Mouse (Mus musculus): ENCODE measurements around the gene Nisch. TPM values are rescaled to one million over a fixed set of nuclear protein-coding genes. Genes with fewer than 3 reads are reported as not detected.

Nisch gene
- polyA plus RNA-seq (2015; fragmentation: Nextera tagmentation; extraction: Ambion mirVana) = 133 and 143 TPM in 2 replicates

GRCm38 (mm10) chr14:31216846-31217245, at the start of gene Nisch:
Gene Nisch, minus strand, starts transcription at chr14:31216946.

GRCm38 (mm10) chr14:31251084-31251604, 34.4 kb upstream of the Nisch start, which contains the start of the genes Phf7 and Bap1:
Gene Phf7, minus strand, starts transcription at chr14:31251317.
Gene Bap1, plus strand, starts transcription at chr14:31251450.

GRCm38 (mm10) chr14:31217666-31218065, 920 bp upstream of the Nisch start, which contains the start of gene Sema3g:
Gene Sema3g, plus strand, starts transcription at chr14:31217860.

GRCm38 (mm10) chr14:31208084-31208483, 8.7 kb downstream of the Nisch start, which contains the start of gene Tnnc1:
Gene Tnnc1, plus strand, starts transcription at chr14:31208312.

GRCm38 (mm10) chr14:31168425-31168824, 48.3 kb downstream of the Nisch start, which contains the start of gene Stab1:
Gene Stab1, minus strand, starts transcription at chr14:31168641.

GRCm38 (mm10) chr14:31130236-31131220, 86.2 kb downstream of the Nisch start, which contains the start of gene Nt5dc2:
Gene Nt5dc2, plus strand, starts transcription at chr14:31131053.

GRCm38 (mm10) chr14:31128826-31129219, 87.9 kb downstream of the Nisch start, which contains the start of gene Smim4:
Gene Smim4, minus strand, starts transcription at chr14:31128956.

Other genes starting within 250 kb of the Nisch start
- gene Glt8d1, start 215.5 kb downstream of the Nisch start, polyA plus RNA-seq (2015; fragmentation: Nextera tagmentation; extraction: Ambion mirVana) = 33.0 and 34.6 TPM in 2 replicates
- gene Spcs1, start 215.3 kb downstream of the Nisch start, polyA plus RNA-seq (2015; fragmentation: Nextera tagmentation; extraction: Ambion mirVana) = 380 and 384 TPM in 2 replicates
- 59.3 and 60.2 TPM in 2 replicates for gene Pbrm1, start 197.8 kb downstream of the Nisch start, polyA plus RNA-seq (2015; fragmentation: Nextera tagmentation; extraction: Ambion mirVana)
- 54.7 and 56.1 TPM in 2 replicates for gene Gnl3, start 197.8 kb downstream of the Nisch start, polyA plus RNA-seq (2015; fragmentation: Nextera tagmentation; extraction: Ambion mirVana)
- 82.9 and 83.3 TPM in 2 replicates for gene Smim4, start 88.0 kb downstream of the Nisch start, polyA plus RNA-seq (2015; fragmentation: Nextera tagmentation; extraction: Ambion mirVana)
- gene Nt5dc2, start 85.9 kb downstream of the Nisch start, polyA plus RNA-seq (2015; fragmentation: Nextera tagmentation; extraction: Ambion mirVana) = 153 and 175 TPM in 2 replicates
- 31.4 and 46.9 TPM in 2 replicates for gene Stab1, start 48.3 kb downstream of the Nisch start, polyA plus RNA-seq (2015; fragmentation: Nextera tagmentation; extraction: Ambion mirVana)
- 667 and 776 TPM in 2 replicates for gene Tnnc1, start 8.6 kb downstream of the Nisch start, polyA plus RNA-seq (2015; fragmentation: Nextera tagmentation; extraction: Ambion mirVana)
- 0.78 and 1.1 TPM in 2 replicates for gene Sema3g, start 914 bp upstream of the Nisch start, polyA plus RNA-seq (2015; fragmentation: Nextera tagmentation; extraction: Ambion mirVana)
- gene Phf7, start 34.4 kb upstream of the Nisch start, polyA plus RNA-seq (2015; fragmentation: Nextera tagmentation; extraction: Ambion mirVana) = 14.0 and 14.6 TPM in 2 replicates
- 35.0 and 35.8 TPM in 2 replicates for gene Bap1, start 34.5 kb upstream of the Nisch start, polyA plus RNA-seq (2015; fragmentation: Nextera tagmentation; extraction: Ambion mirVana)
- gene Dnah1, start 107.0 kb upstream of the Nisch start, polyA plus RNA-seq (2015; fragmentation: Nextera tagmentation; extraction: Ambion mirVana) = 0.40 and 0.46 TPM in 2 replicates
- 24.5 and 25.0 TPM in 2 replicates for gene Capn7, start 119.7 kb upstream of the Nisch start, polyA plus RNA-seq (2015; fragmentation: Nextera tagmentation; extraction: Ambion mirVana)
- 47.5 and 49.3 TPM in 2 replicates for gene Sh3bp5, start 219.1 kb upstream of the Nisch start, polyA plus RNA-seq (2015; fragmentation: Nextera tagmentation; extraction: Ambion mirVana)

Data from skeletal muscle tissue, postnatal 0 days (tissue).